Mouse (Mus musculus) G1E (cell line): ENCODE measurements around the gene Bptf. TPM values are rescaled to one million over a fixed set of nuclear protein-coding genes. Genes with fewer than 3 reads are reported as not detected.
"Not testable (repeated sequence)": the region's sequence is repeated elsewhere in the genome, so short reads cannot be mapped to it uniquely, and the experiment has no call there.

Source experiments
- ATAC-seq: 2 replicates; pipeline ENCODE4 v1.8.0; 2016; ENCODE audit warnings: mild to moderate bottlenecking; ENCODE audit not compliant: insufficient number of reproducible peaks, poor library complexity, low FRiP score, severe bottlenecking; ENCODE audit errors: extremely low read depth
- DNase-seq: peaks from one replicate; pipeline ENCODE4 v3.0.0; 2012; ENCODE audit warnings: low spot score
- H3K27me3 ChIP-seq: 2 replicates; pipeline ENCODE4 v1.6.1; 2012; ENCODE audit warnings: mild to moderate bottlenecking, low read length, inconsistent platforms; ENCODE audit not compliant: insufficient read depth
- H3K36me3 ChIP-seq: replicated peaks from 2 replicates; pipeline ENCODE3; 2012; ENCODE audit warnings: mild to moderate bottlenecking, inconsistent platforms
- H3K4me1 ChIP-seq: 2 replicates; pipeline ENCODE4 v1.6.1; 2012; ENCODE audit warnings: low read depth, low read length, inconsistent platforms, mixed read lengths; ENCODE audit not compliant: insufficient read depth
- H3K4me3 ChIP-seq: 2 replicates; pipeline ENCODE4 v1.5.1; 2012; ENCODE audit warnings: low read depth, mild to moderate bottlenecking, inconsistent platforms, low read length, moderate library complexity, mixed read lengths
- H3K9me3 ChIP-seq: replicated peaks from 2 replicates; pipeline ENCODE4 v1.6.1; 2012; ENCODE audit warnings: inconsistent platforms
- CTCF ChIP-seq: IDR thresholded peaks from 2 replicates; pipeline ENCODE4 v1.5.1; 2012; ENCODE audit warnings: low read depth, low read length, inconsistent platforms, mixed read lengths
- GATA1 ChIP-seq: IDR thresholded peaks from 2 replicates; pipeline ENCODE4 v1.6.1; 2012; ENCODE audit warnings: borderline replicate concordance, low read length, inconsistent platforms, mixed read lengths
- GATA2 ChIP-seq: IDR thresholded peaks from 2 replicates; pipeline ENCODE4 v1.6.1; 2012; ENCODE audit warnings: low read depth, low read length, inconsistent platforms, borderline replicate concordance
- POLR2AphosphoS5 ChIP-seq: IDR thresholded peaks from 2 replicates; pipeline ENCODE4 v1.6.1; 2012; ENCODE audit warnings: low read depth, low read length, inconsistent platforms; ENCODE audit not compliant: insufficient replicate concordance
- TAL1 ChIP-seq: conservative IDR thresholded peaks from 2 replicates; pipeline ENCODE4 v1.6.1; 2012; ENCODE audit warnings: low read depth, low read length, inconsistent platforms, mixed read lengths
- polyA plus RNA-seq: library from polyadenylated mRNA; stranded (reverse); fragments of >175 nt; gene quantifications from 2 replicates; pipeline ENCODE4 v1.2.3, GENCODE M21; 2012
- total RNA-seq, 2 experiments: library from RNA; stranded (forward) in 1 of 2; stranded (reverse) in 1 of 2; fragments of 200-1000 nt in 1 of 2; fragments of >200 nt in 1 of 2; fragmentation: Nextera tagmentation in 1 of 2; gene quantifications; 2 replicates each; pipeline ENCODE4 v1.2.3; 2014 to 2017

The Bptf gene
- total and polyA plus RNA-seq, 3 experiments, result 28.5 to 75.6 (median 53.7) TPM

DNA sequence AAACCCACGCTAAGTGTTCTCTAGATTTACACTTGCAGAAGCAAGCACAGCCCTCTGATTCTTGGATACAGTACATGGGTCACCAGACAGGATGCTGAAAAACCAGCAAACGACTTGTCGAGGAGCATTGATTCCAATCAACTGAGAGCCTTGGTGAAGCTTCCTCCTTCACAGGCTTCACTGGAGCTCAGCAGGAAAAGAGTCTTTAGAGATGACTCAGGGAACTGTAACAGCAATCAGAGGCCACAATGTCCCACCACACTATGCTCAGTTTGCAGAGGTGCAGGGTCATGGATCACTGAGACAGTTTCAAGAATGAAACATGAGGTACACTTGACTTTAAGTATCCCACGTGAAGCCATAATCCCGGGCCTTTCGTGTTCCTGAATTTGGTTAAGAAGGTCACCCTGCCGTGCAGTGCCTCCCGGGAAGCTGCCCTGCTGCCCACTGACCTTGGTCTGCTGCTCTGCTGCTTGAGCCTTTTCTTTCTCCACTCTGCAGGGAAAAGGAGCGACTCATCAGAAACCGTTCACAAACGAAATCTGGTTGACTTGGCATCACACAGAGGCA is 66.6 kb downstream of the Bptf start:
- peaks cover 4% of the 10 kb centered on the region for H3K4me1 ChIP-seq
- H3K27me3 ChIP-seq, result no peaks in the 10 kb centered on the region
- no peak overlapping the region for H3K4me3 ChIP-seq
- DNase-seq (no peak), ATAC-seq (no peak)
- TF ChIP-seq CTCF (no peak), TAL1 (no peak), GATA2 (no peak), POLR2AphosphoS5 (no peak), GATA1 (no peak)
- H3K36me3 ChIP-seq, result peaks cover 95% of the 10 kb centered on the region
- H3K9me3 ChIP-seq, result no peaks in the 10 kb centered on the region

DNA sequence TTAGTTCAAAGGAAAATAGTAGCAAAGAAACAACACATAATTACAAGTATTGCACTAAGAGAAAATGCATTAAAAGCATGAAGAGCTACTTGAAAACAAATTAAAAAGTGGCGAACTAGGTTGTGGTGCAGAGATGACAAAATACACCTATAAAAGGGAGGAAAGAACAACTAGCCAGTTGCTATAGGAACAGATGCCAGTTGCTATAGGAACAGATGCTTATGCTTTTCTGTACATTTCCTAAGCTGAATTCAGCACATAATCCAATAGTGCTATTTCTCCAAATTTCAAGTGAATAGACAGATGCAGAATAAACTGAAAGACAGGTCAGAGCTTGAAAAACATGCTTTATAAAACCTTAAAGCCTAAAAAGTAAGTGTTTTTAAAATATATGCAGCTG is 67.3 kb downstream of the Bptf start:
- ATAC-seq (no peak), DNase-seq (no peak)
- no peak overlapping the region for H3K4me3 ChIP-seq
- no peaks in the 10 kb centered on the region for H3K9me3 ChIP-seq
- no peaks in the 10 kb centered on the region for H3K27me3 ChIP-seq
- TF ChIP-seq CTCF (no peak), GATA2 (no peak), GATA1 (no peak), POLR2AphosphoS5 (no peak), TAL1 (no peak)
- H3K36me3 ChIP-seq, result peaks cover 95% of the 10 kb centered on the region
- no peaks in the 10 kb centered on the region for H3K4me1 ChIP-seq

DNA sequence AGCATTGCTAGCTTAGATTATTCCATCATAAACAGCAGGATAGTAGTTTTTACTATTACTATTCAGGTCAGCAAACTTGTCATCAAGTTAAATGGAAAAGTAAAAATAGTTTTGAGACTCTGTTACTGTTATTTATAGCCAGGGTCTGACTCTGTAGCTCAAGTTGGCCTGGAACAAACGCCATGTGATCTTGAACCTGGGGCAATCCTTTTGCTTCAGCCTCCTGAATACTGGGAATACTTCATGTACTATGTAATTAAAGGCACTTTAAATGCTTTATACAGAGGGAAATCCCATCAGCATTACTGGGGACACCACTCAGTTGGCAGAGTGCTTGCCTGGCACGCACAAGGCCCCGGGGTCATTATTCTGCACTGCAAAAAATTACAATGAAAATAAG is 68.9 kb downstream of the Bptf start:
- DNase-seq, result no peak
- no peak overlapping the region for H3K4me3 ChIP-seq
- ATAC-seq, result no peak
- no peaks in the 10 kb centered on the region for H3K27me3 ChIP-seq
- TF ChIP-seq POLR2AphosphoS5 (no peak), CTCF (no peak), TAL1 (no peak), GATA1 (no peak), GATA2 (no peak)
- peaks cover 98% of the 10 kb centered on the region for H3K36me3 ChIP-seq
- H3K4me1 ChIP-seq, result no peaks in the 10 kb centered on the region
- no peaks in the 10 kb centered on the region for H3K9me3 ChIP-seq

DNA sequence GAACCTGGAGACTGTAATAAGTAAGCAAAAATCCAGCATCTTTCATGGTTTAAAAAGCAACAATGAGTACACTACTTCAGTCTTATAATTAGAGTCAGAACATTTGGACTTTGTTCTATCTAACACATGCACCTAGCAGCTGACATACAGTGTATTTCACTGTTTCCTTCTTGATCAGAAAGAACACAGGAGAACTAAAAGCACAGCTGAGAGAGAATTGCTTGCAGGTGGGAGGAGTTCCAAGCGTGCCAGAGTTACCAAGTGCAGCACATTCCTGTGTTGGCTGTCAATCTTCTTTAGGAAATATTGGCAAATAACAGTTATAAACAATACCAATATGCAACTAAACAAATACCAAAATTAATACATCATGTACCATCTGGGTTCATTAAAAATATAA is 71.0 kb downstream of the Bptf start:
- no peaks in the 10 kb centered on the region for H3K4me1 ChIP-seq
- H3K4me3 ChIP-seq, result no peak overlapping the region
- no peaks in the 10 kb centered on the region for H3K9me3 ChIP-seq
- no peak for TF ChIP-seq TAL1
- TF ChIP-seq GATA2, result no peak
- no peak for TF ChIP-seq POLR2AphosphoS5
- TF ChIP-seq CTCF, result no peak
- TF ChIP-seq GATA1, result no peak
- no peaks in the 10 kb centered on the region for H3K27me3 ChIP-seq
- DNase-seq (no peak), ATAC-seq (no peak)
- H3K36me3 ChIP-seq, result peaks cover 98% of the 10 kb centered on the region

DNA sequence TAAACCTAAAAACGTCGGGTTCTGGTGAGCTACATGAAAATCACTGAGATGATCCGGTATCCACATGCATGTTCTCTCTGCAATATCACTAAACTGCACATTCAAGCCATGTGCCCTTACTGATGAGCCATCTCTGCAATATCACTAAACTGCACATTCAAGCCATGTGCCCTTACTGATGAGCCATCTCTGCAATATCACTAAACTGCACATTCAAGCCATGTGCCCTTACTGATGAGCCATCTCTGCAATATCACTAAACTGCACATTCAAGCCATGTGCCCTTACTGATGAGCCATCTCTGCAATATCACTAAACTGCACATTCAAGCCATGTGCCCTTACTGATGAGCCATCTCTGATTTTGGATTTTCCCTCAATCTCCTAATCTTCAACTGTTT is 72.3 kb downstream of the Bptf start:
- H3K27me3 ChIP-seq, DNase-seq, H3K4me3 ChIP-seq, H3K9me3 ChIP-seq, H3K4me1 ChIP-seq, ATAC-seq: not testable (repeated sequence)
- H3K36me3 ChIP-seq, result peaks cover 98% of the 10 kb centered on the region

DNA sequence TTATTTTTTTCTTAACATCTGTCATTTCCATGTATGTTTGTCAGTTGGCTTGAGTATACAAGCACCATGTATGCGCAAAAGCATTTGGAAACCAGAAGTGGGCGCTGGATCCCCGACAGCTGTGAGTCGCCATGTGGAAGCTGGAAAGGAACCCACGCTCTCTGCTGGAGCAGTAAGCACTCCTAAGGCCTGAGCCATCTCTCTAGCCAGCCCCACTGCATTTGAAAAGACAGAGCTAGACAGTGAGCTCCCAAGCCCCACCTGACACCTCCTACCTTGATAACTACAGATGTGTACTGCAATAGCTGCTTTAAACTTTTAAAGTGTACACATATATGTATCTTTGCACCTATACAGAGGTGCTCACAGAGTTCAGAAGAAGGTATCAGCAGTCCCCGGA is 74.5 kb downstream of the Bptf start:
- ATAC-seq (no peak), DNase-seq (no peak)
- no peak overlapping the region for H3K4me3 ChIP-seq
- H3K36me3 ChIP-seq, result peaks cover 100% of the 10 kb centered on the region
- no peaks in the 10 kb centered on the region for H3K9me3 ChIP-seq
- H3K27me3 ChIP-seq, result no peaks in the 10 kb centered on the region
- TF ChIP-seq GATA1 (no peak), TAL1 (no peak), POLR2AphosphoS5 (no peak), CTCF (no peak), GATA2 (no peak)
- H3K4me1 ChIP-seq, result no peaks in the 10 kb centered on the region

DNA sequence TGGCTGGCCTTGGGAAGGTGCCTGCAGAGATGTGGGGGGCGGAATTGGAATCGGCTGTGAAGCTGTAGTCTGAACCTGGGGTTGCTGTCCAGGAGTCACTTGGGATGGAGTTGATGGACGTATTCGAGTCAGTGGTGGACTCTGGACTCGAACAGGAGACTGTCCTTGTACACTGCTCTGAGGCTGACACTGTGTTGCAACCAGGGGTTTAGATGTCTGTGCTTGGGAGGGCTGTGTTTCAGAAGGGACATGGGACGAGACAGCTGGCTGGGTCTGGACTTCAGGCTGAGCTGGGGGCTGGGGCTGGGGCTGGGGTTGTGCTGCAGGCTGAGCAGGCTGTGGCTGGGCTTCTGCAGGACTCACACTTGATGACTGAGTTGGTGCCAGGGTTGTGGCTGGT is 77.1 kb downstream of the Bptf start:
- ATAC-seq (no peak), DNase-seq (no peak)

More for the DNA sequence above, 77.1 kb downstream of the Bptf start:
- H3K4me3 ChIP-seq, result no peak overlapping the region
- TF ChIP-seq GATA1, result no peak
- TF ChIP-seq GATA2, result no peak
- no peak for TF ChIP-seq TAL1
- no peak for TF ChIP-seq POLR2AphosphoS5
- no peak for TF ChIP-seq CTCF
- H3K27me3 ChIP-seq, result no peaks in the 10 kb centered on the region
- H3K36me3 ChIP-seq, result peaks cover 89% of the 10 kb centered on the region
- no peaks in the 10 kb centered on the region for H3K4me1 ChIP-seq
- no peaks in the 10 kb centered on the region for H3K9me3 ChIP-seq
